Mouse (Mus musculus) kidney, adult 2 months (tissue): ENCODE results near the gene Mesd. TPM values are rescaled to one million over a fixed set of nuclear protein-coding genes. Genes with fewer than 3 reads are reported as not detected.

Experiments used
- DNase-seq: peaks from one replicate; pipeline ENCODE4 v3.0.0; 2021
- H3K27ac ChIP-seq: fragments of 200-500 bp; 2 replicates; pipeline ENCODE4 v1.5.1; 2012; ENCODE audit warnings: low read depth, low read length, control low read depth, inconsistent platforms; ENCODE audit not compliant: insufficient read depth
- H3K27me3 ChIP-seq: fragments of 200-500 bp; replicated peaks from 2 replicates; pipeline ENCODE4 v1.6.1; 2012; ENCODE audit warnings: mild to moderate bottlenecking, moderate library complexity, low read length, inconsistent platforms; ENCODE audit not compliant: control insufficient read depth, insufficient read depth
- H3K36me3 ChIP-seq: fragments of 200-500 bp; 2 replicates; pipeline ENCODE4 v1.6.1; 2012; ENCODE audit warnings: mild to moderate bottlenecking, moderate library complexity, low read length, inconsistent platforms; ENCODE audit not compliant: control insufficient read depth, insufficient read depth
- H3K4me1 ChIP-seq: fragments of 200-500 bp; 2 replicates; pipeline ENCODE4 v1.6.1; 2011; ENCODE audit warnings: low read length; ENCODE audit not compliant: control insufficient read depth, insufficient read depth
- H3K4me3 ChIP-seq: fragments of 200-500 bp; 2 replicates; pipeline ENCODE4 v1.5.1; 2011; ENCODE audit warnings: mild to moderate bottlenecking, low read depth, low read length, control low read depth; ENCODE audit not compliant: insufficient read depth
- CTCF ChIP-seq: fragments of 200-500 bp; conservative IDR thresholded peaks from 2 replicates; pipeline ENCODE4 v1.5.1; 2011; ENCODE audit warnings: low read depth, mild to moderate bottlenecking, control low read depth, low read length, moderate library complexity, mixed read lengths; ENCODE audit not compliant: insufficient read depth, insufficient read length
- POLR2A ChIP-seq: fragments of 200-500 bp; IDR thresholded peaks from one replicate; pipeline ENCODE4 v1.6.1; 2011; ENCODE audit warnings: low read depth, low read length, control low read depth
- WGBS: fragments of 180-500 bp; shearing (Covaris S2); methylation state at CpG from one replicate; pipeline ENCODE4 v1.1.7; 2018; 5-methylcytosine and 5-hydroxymethylcytosine counted together
- polyA plus RNA-seq: library from polyadenylated mRNA; depleted of rRNA; stranded (reverse); fragments of >200 nt; gene quantifications from 2 replicates; pipeline ENCODE4 v1.2.3, GENCODE M21; 2012; rRNA removed

Mesd gene
- 11.5 and 15.1 TPM in 2 replicates for polyA plus RNA-seq

DNA sequence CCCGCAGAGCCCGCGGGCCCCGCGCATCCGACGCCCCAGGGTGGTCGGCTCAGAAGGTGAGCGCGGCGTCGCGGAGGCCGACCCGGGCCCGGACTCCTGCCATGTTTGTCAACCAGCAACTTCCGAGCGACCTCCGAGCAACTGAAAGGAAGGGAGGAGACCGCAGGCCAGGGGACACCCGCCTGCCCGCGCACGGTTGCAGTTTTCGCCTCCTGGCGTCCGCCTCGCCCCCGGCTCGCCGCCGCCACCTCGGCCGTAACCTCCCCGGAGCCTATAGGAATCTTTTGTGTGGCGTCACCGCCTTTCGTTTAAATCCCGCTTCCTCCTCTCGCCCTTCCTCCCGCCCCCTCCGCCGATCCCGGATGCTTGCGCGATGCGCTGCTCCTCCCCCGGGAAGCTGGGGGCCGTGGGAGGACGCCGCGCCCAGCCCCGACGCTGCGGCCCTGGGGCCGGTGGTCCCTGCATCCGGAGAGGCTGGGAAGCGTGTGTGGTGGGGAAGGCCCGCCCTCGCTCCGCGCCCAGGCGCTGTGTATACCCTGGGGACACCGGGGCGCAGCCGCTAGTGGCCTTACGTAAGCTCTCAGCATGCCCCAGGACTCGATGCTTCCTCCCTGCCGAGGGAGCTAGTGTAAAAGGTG, at the start of gene Mesd, which contains the start of gene Tlnrd1:
TSS of gene Mesd (plus strand) at position 446 of the 638 bp plus-strand sequence.
TSS of gene Tlnrd1 (minus strand) at position 285 of the 638 bp plus-strand sequence.
- Histone ChIP-seq H3K36me3 (no peaks in the 10 kb centered on the region), H3K4me1 (peaks cover under 1% of the 10 kb centered on the region; the same call in 1 of the 2 replicates), H3K4me3 (peak within 1 kb of the TSS; percentile 69), H3K27ac (peak within 1 kb of the TSS; percentile 89), H3K27me3 (no peaks in the 10 kb centered on the region)
- peak; percentile 91 for DNase-seq
- TF ChIP-seq CTCF (no peak), POLR2A (no peak)
- WGBS = under 1% methylated on average over 69 of the region's 69 CpGs

DNA sequence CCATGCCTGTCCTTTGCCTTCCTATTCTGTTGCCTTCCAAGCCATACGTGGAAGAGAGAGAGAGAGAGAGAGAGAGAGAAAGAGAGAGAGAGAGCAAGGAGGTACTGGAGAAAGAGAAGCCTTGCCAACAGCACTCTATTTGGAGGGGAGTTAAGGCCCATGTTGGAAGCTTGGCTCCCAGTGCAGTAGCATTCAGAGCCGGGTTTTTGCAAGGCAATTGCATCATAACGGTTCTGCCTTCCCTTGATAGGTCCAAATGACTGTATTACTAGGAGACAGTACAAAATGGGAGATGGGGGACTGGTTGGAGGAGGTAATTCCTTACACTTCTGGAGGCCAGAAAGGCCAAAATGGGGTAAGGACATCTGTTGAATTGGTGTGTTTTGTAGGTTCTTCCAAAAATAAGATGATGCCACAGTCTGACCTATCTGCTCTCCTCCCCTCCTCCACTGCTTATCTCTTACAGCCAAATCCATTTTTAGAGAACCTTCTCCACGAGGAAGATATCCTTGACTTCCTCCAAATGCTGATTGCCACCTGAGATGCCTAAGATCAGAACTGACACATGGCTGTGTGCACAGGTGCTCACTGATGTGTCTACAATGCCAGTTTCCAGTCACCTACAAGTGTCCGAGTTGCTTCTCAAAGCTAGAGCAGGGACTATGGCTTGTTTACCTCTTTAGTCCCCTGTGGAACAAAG, 45.6 kb upstream of the Mesd start:
- WGBS = 79% methylated on average over 5 of the region's 5 CpGs
- no peak for DNase-seq
- Histone ChIP-seq H3K27me3 (no peaks in the 10 kb centered on the region), H3K4me3 (no peak overlapping the region), H3K36me3 (no peaks in the 10 kb centered on the region), H3K27ac (no peak overlapping the region), H3K4me1 (peaks cover 5% of the 10 kb centered on the region; the same call in 1 of the 2 replicates)
- TF ChIP-seq POLR2A = no peak
- no peak for TF ChIP-seq CTCF

DNA sequence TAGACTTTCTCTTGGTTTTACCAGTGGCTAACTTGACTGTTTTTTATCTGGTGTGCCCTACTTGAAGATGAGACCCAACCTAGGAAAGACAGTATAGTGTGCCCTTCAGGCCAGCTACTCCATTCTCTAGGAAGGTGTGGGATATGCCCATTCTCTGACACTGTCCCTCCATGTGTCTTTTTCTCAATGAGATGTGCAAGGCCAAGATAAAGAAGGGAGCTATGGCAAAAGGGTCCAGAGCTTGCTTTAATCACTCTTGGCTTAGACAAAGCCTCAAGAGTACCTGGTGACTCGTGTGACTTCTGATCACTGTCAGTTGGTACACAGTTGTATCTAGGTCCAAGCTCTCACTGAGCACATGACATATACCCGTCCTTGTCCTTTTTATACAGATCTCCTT, 44.2 kb upstream of the Mesd start:
- WGBS = 95% methylated on average over 2 of the region's 2 CpGs
- DNase-seq = no peak

DNA sequence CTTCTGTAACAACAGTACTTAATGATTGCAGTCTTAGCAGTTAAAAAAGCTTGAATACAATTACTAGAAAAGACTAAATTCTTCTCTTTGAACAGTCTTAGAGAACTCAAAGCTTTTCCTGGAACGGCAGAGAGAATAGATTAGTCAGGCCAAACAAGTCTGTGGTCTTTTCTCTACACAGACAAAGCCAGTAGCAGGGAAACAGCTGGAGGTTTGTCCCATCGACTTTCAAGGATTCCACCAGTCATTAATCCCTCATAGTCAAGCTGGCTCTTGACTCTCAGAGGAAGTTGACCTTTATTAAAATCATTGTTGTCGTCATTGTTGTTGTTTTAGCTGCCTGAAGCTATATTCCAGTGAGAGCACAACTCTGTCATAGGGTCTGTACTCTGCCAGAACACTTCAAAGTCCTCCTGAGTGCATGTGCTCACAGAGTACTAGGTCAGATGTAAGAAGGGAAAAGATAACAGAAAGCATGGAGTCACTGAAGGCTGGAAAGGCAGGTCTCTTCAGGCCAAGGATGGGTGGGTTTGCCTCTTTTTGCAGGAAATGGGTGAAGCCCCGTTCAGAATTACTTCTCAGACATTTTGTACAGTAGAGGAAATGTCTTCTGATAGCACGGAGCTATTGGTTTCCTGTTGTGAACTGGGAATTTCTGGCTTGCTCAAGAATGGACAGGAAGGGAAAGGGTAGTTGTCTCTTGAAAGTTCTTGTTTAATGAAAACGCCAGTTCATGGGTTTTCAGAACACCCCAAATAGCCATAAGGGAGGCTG, 41.6 kb upstream of the Mesd start:
- Histone ChIP-seq H3K27me3 (no peaks in the 10 kb centered on the region), H3K4me1 (peaks cover 14% of the 10 kb centered on the region), H3K4me3 (no peak overlapping the region), H3K27ac (peak overlapping the region; percentile 50), H3K36me3 (no peaks in the 10 kb centered on the region)
- DNase-seq = peak; percentile 33
- no peak for TF ChIP-seq POLR2A
- TF ChIP-seq CTCF = no peak
- 51% methylated on average over 6 of the region's 6 CpGs for WGBS

More for the DNA sequence above, 44.2 kb upstream of the Mesd start:
- Histone ChIP-seq H3K4me3 (no peak overlapping the region), H3K36me3 (no peaks in the 10 kb centered on the region), H3K4me1 (peaks cover 5% of the 10 kb centered on the region; the same call in 1 of the 2 replicates), H3K27me3 (no peaks in the 10 kb centered on the region), H3K27ac (no peak overlapping the region)
- no peak for TF ChIP-seq CTCF
- TF ChIP-seq POLR2A = no peak

DNA sequence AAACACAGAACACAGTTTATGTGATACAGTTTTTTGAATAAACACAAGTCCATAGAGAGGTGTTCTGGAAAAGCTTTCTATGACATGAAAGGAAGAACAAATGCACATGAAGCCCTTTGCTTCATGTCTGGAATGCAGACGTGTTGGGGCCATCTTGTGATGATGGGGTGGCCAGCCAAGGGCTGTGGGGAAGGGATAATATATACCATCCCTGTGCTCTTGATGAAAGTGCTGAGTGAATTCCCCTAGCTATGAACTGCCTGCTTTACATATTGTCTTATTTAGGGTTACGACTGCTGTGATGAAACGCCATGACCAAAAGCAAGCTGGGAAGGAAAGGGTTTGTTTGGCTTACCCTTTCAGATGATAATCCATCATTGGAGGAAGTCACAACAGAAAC, 39.5 kb upstream of the Mesd start:
- no peaks in the 10 kb centered on the region for H3K36me3 ChIP-seq
- no peak overlapping the region for H3K4me3 ChIP-seq
- TF ChIP-seq CTCF (no peak), POLR2A (no peak)
- peaks cover 19% of the 10 kb centered on the region for H3K4me1 ChIP-seq
- no peak for DNase-seq
- H3K27ac ChIP-seq = no peak overlapping the region
- WGBS = 98% methylated on average over 3 of the region's 3 CpGs
- H3K27me3 ChIP-seq = no peaks in the 10 kb centered on the region

DNA sequence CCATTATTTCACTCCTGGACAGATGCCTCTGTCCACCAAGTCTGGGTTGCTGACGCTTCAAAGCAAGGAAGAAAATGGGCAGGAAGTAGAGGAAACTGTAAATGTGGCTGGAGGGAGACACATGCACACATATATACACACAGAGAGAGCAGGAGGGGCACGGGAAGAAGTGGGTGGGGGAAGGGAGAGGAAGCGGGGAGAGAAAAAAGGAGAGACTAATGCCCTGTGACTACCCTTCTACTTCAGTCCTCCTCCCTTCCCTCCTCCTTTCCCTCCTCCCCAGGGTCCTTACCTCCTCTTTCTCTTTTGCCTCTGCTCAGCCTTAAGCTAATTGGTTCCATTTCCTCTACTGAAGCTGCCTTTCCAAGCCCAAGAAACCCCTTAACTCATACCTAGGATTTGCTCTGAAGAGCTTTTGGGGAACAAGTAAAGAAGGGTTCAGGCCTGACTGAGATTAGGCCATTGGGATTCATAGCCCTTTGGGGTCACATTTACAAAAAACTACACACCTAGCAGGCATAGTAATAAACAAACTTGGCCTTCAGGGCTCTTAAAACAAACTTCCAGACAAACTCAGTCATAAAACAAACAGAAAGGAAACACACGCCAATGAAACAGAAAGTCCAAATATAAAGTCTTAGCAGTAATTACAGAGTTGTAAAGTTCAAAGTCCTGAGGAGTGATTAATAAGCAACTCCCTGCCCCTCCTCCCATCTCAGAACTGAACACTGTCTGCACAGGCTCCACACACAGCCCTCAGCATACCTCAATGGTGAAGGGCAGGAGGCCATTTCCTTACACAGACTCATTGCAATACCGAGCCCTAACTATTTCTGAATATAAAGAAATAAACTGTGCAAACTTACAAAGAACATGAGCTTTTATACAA, 36.8 kb upstream of the Mesd start:
- TF ChIP-seq CTCF = no peak
- TF ChIP-seq POLR2A = no peak
- no peaks in the 10 kb centered on the region for H3K36me3 ChIP-seq
- H3K27ac ChIP-seq = peak overlapping the region; percentile 80

More for the DNA sequence above, 36.8 kb upstream of the Mesd start:
- WGBS = 15% methylated on average over 5 of the region's 5 CpGs
- no peaks in the 10 kb centered on the region for H3K27me3 ChIP-seq
- H3K4me3 ChIP-seq = no peak overlapping the region
- H3K4me1 ChIP-seq = peaks cover 14% of the 10 kb centered on the region
- DNase-seq = peak; percentile 91
